Mouse (Mus musculus) liver, embryonic 14.5 days (tissue): ENCODE measurements around the gene Cep83. TPM values are rescaled to one million over a fixed set of nuclear protein-coding genes. Genes with fewer than 3 reads are reported as not detected.

ENCODE experiments used
- ATAC-seq: fragments of 200-750 bp; cut with Nextera tagmentation; 2 replicates; pipeline ENCODE4 v1.8.0; 2017; ENCODE audit warnings: moderate number of reproducible peaks, mild to moderate bottlenecking, moderate library complexity; ENCODE audit not compliant: insufficient read depth
- DNase-seq, 3 experiments: peaks; one replicate each; pipeline ENCODE4 v3.0.0-alpha.2; 2012 to 2013; ENCODE audit warnings: low read depth in 3 of 3, low spot score in 3 of 3
- H3K27ac ChIP-seq: fragments of 300-500 bp; sonication (generic); 2 replicates; pipeline ENCODE4 v1.5.1; 2014; ENCODE audit warnings: moderate library complexity, mild to moderate bottlenecking, control low read depth, inconsistent platforms
- H3K27me3 ChIP-seq: fragments of 300-500 bp; sonication (generic); 2 replicates; pipeline ENCODE4 v1.6.1; 2014; ENCODE audit warnings: mild to moderate bottlenecking, low read length, moderate library complexity; ENCODE audit not compliant: control insufficient read depth, insufficient read depth
- H3K36me3 ChIP-seq: fragments of 300-500 bp; sonication (generic); replicated peaks from 2 replicates; pipeline ENCODE4 v1.6.1; 2014; ENCODE audit warnings: low read depth; ENCODE audit not compliant: control insufficient read depth, insufficient read depth
- H3K4me1 ChIP-seq, 2 experiments: fragments of 200-500 bp in 1 of 2; fragments of 300-500 bp in 1 of 2; sonication (generic) in 1 of 2; replicated peaks; 2 replicates each; pipeline ENCODE4 v1.6.1; 2012 to 2014; ENCODE audit warnings: antibody characterized with exemption in 1 of 2, inconsistent platforms in 1 of 2, low read length in 1 of 2; ENCODE audit not compliant: control insufficient read depth in 2 of 2, insufficient read depth in 2 of 2
- H3K4me2 ChIP-seq: fragments of 300-500 bp; sonication (generic); 2 replicates; pipeline ENCODE4 v1.6.1; 2014; ENCODE audit warnings: low read depth, mild to moderate bottlenecking, control low read depth, moderate library complexity
- H3K4me3 ChIP-seq, 2 experiments: fragments of 200-500 bp in 1 of 2; fragments of 300-500 bp in 1 of 2; sonication (generic) in 1 of 2; 2 replicates each; pipeline ENCODE4 v1.5.1; 2012 to 2014; ENCODE audit warnings: low read depth in 2 of 2, low read length in 2 of 2, mild to moderate bottlenecking in 2 of 2, control low read depth in 1 of 2, inconsistent platforms in 1 of 2, moderate library complexity in 1 of 2; ENCODE audit not compliant: insufficient read depth in 1 of 2
- H3K9ac ChIP-seq: fragments of 300-500 bp; sonication (generic); replicated peaks from 2 replicates; pipeline ENCODE4 v1.6.1; 2014; ENCODE audit warnings: mild to moderate bottlenecking, control low read depth, moderate library complexity
- H3K9me3 ChIP-seq: fragments of 300-500 bp; sonication (generic); 2 replicates; pipeline ENCODE4 v1.6.1; 2016; ENCODE audit warnings: low read length, mixed read lengths; ENCODE audit not compliant: control insufficient read depth
- CTCF ChIP-seq: IDR thresholded peaks from 2 replicates; pipeline ENCODE4 v1.5.1; 2016; ENCODE audit warnings: antibody characterized with exemption, low read depth, control low read depth
- EP300 ChIP-seq: IDR thresholded peaks from 2 replicates; pipeline ENCODE4 v1.6.1; 2016; ENCODE audit warnings: antibody characterized with exemption, low read depth
- WGBS: fragments of 180-500 bp; shearing (Covaris S2); extraction: QIAGEN DNeasy Blood & Tissue Kit; methylation state at CpG from one replicate; pipeline ENCODE4 v1.1.7; 2014; ENCODE audit not compliant: insufficient replicate concordance; 5-methylcytosine and 5-hydroxymethylcytosine counted together
- polyA plus RNA-seq, 2 experiments: library from polyadenylated mRNA; depleted of rRNA in 1 of 2; stranded (reverse) in 1 of 2; unstranded in 1 of 2; fragments of >200 nt; fragmentation: Nextera tagmentation in 1 of 2; extraction: Ambion mirVana in 1 of 2; gene quantifications; 2 replicates each; pipeline versions ENCODE4 v1.2.1 to v1.2.3; 2012 to 2014

The Cep83 gene
- polyA plus RNA-seq, 2 experiments: 9.0 to 10.8 TPM

DNA sequence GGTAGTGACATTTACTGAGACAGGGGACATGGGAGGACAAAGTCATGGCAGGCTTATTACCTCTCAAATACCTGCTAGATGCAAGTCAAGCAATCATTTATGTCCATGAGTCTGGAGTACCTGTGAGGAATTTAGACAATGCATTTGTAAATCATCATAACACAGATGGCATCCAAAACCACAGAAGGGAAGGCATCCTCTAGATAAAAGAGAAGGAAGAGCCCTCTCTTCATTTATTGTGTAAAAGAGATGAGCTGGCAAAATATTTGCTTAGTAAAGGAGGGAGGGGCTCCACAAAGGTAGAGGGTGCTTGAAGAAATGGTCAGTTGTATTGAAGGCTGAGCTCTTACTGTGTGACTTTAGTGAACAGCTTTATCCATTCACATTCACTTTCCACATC, 20.3 kb upstream of the Cep83 start:
- Histone ChIP-seq H3K4me3 (no peak overlapping the region), H3K27ac (no peak overlapping the region), H3K36me3 (no peaks in the 10 kb centered on the region), H3K4me2 (no peak overlapping the region), H3K9me3 (no peaks in the 10 kb centered on the region), H3K9ac (no peak overlapping the region), H3K4me1 (no peaks in the 10 kb centered on the region), H3K27me3 (no peaks in the 10 kb centered on the region)
- TF ChIP-seq CTCF: no peak
- no peak for TF ChIP-seq EP300
- DNase-seq: no peak
- no peak for ATAC-seq

- H3K9me3 ChIP-seq: no peaks in the 10 kb centered on the region
- ATAC-seq (peak; percentile 78), DNase-seq (peak; percentile 51 to 62 (median 58))
- H3K4me2 ChIP-seq: peak overlapping the region; percentile 72
- H3K27me3 ChIP-seq: no peaks in the 10 kb centered on the region
- H3K4me1 ChIP-seq: peaks cover 12 to 13% of the 10 kb centered on the region in 2 experiments
- TF ChIP-seq EP300: no peak
- TF ChIP-seq CTCF: 0 out of 2 replicates have a peak, but pooled peaks have one; percentile 2
- under 1% methylated on average over 20 of the region's 20 CpGs for WGBS
- H3K27ac ChIP-seq: peak overlapping the region; percentile 82
- no peaks in the 10 kb centered on the region for H3K36me3 ChIP-seq
- peak overlapping the region; percentile 94 for H3K9ac ChIP-seq
- peak overlapping the region; percentile 68 to 86 for H3K4me3 ChIP-seq
These were observed 544 bp upstream of the Cep83 start for GRCm38 (mm10) chr10:94687801-94688419.

DNA sequence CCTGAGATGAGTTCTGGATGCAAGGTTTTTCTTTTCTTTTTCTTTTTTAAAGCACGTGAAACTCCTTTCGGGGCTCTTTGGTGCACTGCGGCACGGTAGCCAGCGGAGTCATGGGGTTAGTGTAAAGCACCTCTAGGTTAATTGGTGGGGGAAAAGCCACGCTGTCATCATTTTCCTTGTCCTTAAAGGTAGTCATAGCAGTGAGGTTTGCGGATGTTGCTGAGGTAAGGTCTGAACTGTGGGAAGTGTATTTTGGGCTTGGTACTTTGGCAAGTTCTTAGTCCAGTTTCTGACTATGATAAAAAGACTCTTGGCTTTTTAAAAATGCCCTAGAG, 689 bp downstream of the Cep83 start:
- ATAC-seq (peak; percentile 1; the same call in 1 of the 2 replicates), DNase-seq (no peak)
- H3K4me2 ChIP-seq: peak overlapping the region; percentile 72
- no peaks in the 10 kb centered on the region for H3K27me3 ChIP-seq
- WGBS: 1% methylated on average over 7 of the region's 7 CpGs
- no peaks in the 10 kb centered on the region for H3K9me3 ChIP-seq
- H3K4me3 ChIP-seq: peak overlapping the region; percentile 69 to 86
- peaks cover 12 to 13% of the 10 kb centered on the region in 2 experiments for H3K4me1 ChIP-seq
- no peaks in the 10 kb centered on the region for H3K36me3 ChIP-seq
- peak overlapping the region; percentile 89 for H3K9ac ChIP-seq
- no peak for TF ChIP-seq EP300
- no peak for TF ChIP-seq CTCF
- peak overlapping the region; percentile 84 for H3K27ac ChIP-seq

DNA sequence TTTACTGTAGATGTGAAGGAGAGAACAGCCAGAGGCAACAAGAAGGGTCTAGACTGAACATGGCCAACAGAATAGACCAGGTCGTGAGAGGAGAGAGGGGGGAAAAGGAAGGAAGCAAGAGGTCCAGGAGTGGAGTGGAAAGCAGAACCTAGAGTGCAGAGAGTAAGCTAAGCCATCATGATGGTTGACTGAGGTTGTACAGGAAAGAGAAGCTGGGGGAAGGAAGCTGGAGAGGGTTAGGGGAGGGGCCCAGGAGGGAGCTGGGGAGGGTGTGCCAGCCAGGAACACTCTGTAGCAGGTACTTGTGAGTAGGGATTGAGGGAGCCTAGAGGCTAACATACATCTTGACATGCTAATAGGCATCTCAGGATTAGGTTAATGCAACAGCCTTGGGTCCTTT, 1.9 kb downstream of the Cep83 start:
- peak overlapping the region; percentile 8; a peak in 2 of 4 replicates for H3K4me3 ChIP-seq
- H3K9me3 ChIP-seq: no peaks in the 10 kb centered on the region
- WGBS: 0% methylated on average over 1 of the region's 1 CpGs
- H3K4me1 ChIP-seq: peaks cover 12 to 13% of the 10 kb centered on the region in 2 experiments
- H3K4me2 ChIP-seq: peak overlapping the region; percentile 72
- no peak overlapping the region for H3K27ac ChIP-seq
- TF ChIP-seq CTCF: no peak
- no peak for TF ChIP-seq EP300
- no peak for ATAC-seq
- no peaks in the 10 kb centered on the region for H3K36me3 ChIP-seq
- no peaks in the 10 kb centered on the region for H3K27me3 ChIP-seq
- no peak overlapping the region for H3K9ac ChIP-seq
- no peak for DNase-seq

DNA sequence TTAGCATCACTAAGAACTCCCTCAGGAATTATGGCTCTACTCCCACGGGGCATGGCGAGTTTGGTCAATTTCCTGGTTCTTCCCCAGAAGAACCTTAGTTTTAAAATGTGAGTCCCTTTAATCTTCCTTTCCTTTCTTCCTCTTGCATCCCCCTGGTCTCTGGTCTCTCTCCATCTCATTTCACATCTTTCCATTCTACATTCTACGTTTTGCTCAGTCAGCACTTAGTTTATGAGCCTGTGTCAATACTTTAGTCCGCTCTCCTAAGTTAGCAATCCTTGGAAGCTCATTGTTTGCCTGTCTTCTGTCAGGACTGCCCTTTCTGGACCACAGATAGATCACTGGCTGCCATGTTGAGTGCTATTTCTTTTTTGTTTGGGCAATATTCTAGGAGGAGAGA, 3.7 kb downstream of the Cep83 start:
- TF ChIP-seq CTCF: no peak
- ATAC-seq (no peak), DNase-seq (no peak)
- Histone ChIP-seq H3K27me3 (no peaks in the 10 kb centered on the region), H3K36me3 (no peaks in the 10 kb centered on the region), H3K4me3 (no peak overlapping the region), H3K9me3 (no peaks in the 10 kb centered on the region), H3K4me2 (no peak overlapping the region), H3K4me1 (peaks cover 7% of the 10 kb centered on the region in 2 experiments), H3K27ac (no peak overlapping the region), H3K9ac (no peak overlapping the region)
- 82% methylated on average over 4 of the region's 4 CpGs for whole genome bisulfite sequencing
